Mouse (Mus musculus): Measurements from ENCODE around the gene Bcl2l12.

DNA sequence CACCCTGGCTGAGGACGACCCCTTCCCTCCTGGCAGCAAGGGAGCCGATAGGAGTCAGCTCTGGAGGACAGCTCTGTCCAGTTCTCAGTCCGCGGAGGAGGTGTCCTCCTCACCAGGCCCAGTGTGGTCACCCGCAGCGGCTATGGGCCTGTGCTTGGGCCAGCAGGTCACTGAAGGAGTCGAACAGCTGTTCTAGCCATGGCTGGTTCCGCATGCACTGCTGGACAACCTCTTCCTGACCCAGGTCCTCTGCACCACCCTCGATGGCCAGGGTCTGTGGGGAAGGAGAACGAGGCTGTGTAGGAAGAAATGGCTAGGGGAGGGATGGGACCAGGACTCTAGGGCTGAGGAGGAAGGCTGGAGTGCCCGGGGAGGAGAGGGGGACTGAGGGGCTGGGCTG, 29.8 kb upstream of the Bcl2l12 start:
- TF ChIP-seq CTCF (IDR thresholded peaks at IDR 0.05; ENCODE audit: low read depth) (no peak), EP300 (IDR thresholded peaks at IDR 0.05; ENCODE audit: low read depth) (no peak)

All from heart, postnatal 0 days (tissue).